Mouse (Mus musculus) gastrocnemius, postnatal 25 days (tissue): Measurements from ENCODE around the gene Dock6. TPM values are rescaled to one million over a fixed set of nuclear protein-coding genes. Genes with fewer than 3 reads are reported as not detected.
"Not testable (repeated sequence)": the region's sequence is repeated elsewhere in the genome, so short reads cannot be mapped to it uniquely, and the experiment has no call there.

Source experiments
- DNase-seq: peaks from one replicate; pipeline ENCODE4 v3.0.0; 2022
- total RNA-seq, 2 experiments: library from RNA; stranded (reverse); gene quantifications; 1 replicate in 1 of 2; 2 replicates in 1 of 2; pipeline ENCODE4 v1.2.3; 2021

Dock6 gene
- total RNA-seq, 2 experiments from 2014 or later = 10.7 to 14.7 TPM

- DNase-seq = no peak
These were observed 43.9 kb downstream of the Dock6 start for GRCm38 (mm10) chr9:21808561-21808960.

- no peak for DNase-seq
These were observed 45.5 kb downstream of the Dock6 start for GRCm38 (mm10) chr9:21806976-21807375.

GRCm38 (mm10) chr9:21806363-21806762 lies 46.1 kb downstream of the Dock6 start:
- DNase-seq = no peak

GRCm38 (mm10) chr9:21803986-21804644 lies 48.3 kb downstream of the Dock6 start:
- DNase-seq = peak; percentile 68

- DNase-seq = no peak
These were observed 50.8 kb downstream of the Dock6 start for GRCm38 (mm10) chr9:21801591-21801990.

- no peak for DNase-seq
These were observed 51.3 kb downstream of the Dock6 start for GRCm38 (mm10) chr9:21801121-21801520.

- no peak for DNase-seq
These were observed 53.5 kb downstream of the Dock6 start for GRCm38 (mm10) chr9:21799010-21799350.

GRCm38 (mm10) chr9:21798345-21799009 lies 54.0 kb downstream of the Dock6 start, which contains the start of gene Kank2:
Gene Kank2, minus strand, starts transcription at chr9:21798744.
- peak; percentile 89 for DNase-seq

GRCm38 (mm10) chr9:21797921-21798344 lies 54.5 kb downstream of the Dock6 start:
- peak; percentile 81 for DNase-seq

GRCm38 (mm10) chr9:21796919-21797318 lies 55.5 kb downstream of the Dock6 start:
- no peak for DNase-seq

- no peak for DNase-seq
These were observed 56.2 kb downstream of the Dock6 start for GRCm38 (mm10) chr9:21796259-21796658.

- DNase-seq = no peak
These were observed 56.9 kb downstream of the Dock6 start for GRCm38 (mm10) chr9:21795579-21795978.

GRCm38 (mm10) chr9:21794925-21795324 lies 57.5 kb downstream of the Dock6 start:
- no peak for DNase-seq

GRCm38 (mm10) chr9:21794344-21794834 lies 58.0 kb downstream of the Dock6 start:
- no peak for DNase-seq

GRCm38 (mm10) chr9:21793507-21793906 lies 58.9 kb downstream of the Dock6 start:
- DNase-seq = not testable (repeated sequence)

- peak; percentile 70 for DNase-seq
These were observed 59.8 kb downstream of the Dock6 start for GRCm38 (mm10) chr9:21792644-21793043.

GRCm38 (mm10) chr9:21791861-21792260 lies 60.6 kb downstream of the Dock6 start:
- DNase-seq = peak; percentile 88

- no peak for DNase-seq
These were observed 64.2 kb downstream of the Dock6 start for GRCm38 (mm10) chr9:21788234-21788633.

GRCm38 (mm10) chr9:21787654-21788053 lies 64.8 kb downstream of the Dock6 start:
- DNase-seq = no peak

GRCm38 (mm10) chr9:21786906-21787305 lies 65.5 kb downstream of the Dock6 start:
- peak; percentile 50 for DNase-seq

- DNase-seq = not testable (repeated sequence)
These were observed 66.1 kb downstream of the Dock6 start for GRCm38 (mm10) chr9:21786309-21786708.

- no peak for DNase-seq
These were observed 67.7 kb downstream of the Dock6 start for GRCm38 (mm10) chr9:21784517-21785307.
